Mouse (Mus musculus): Measurements from ENCODE around the gene Tas2r105.

Tas2r105 gene

GRCm38 (mm10) chr6:131687395-131687794 lies at the start of gene Tas2r105:
TSS of gene Tas2r105 (minus strand) at chr6:131687495.
- in situ Hi-C loops (cut with MboI, MseI): no loop called here

- in situ Hi-C loops (cut with MboI, MseI): no loop called here
Observed at GRCm38 (mm10) chr6:131712803-131713202, 25.5 kb upstream of the Tas2r105 start.

- in situ Hi-C loops (cut with MboI, MseI): no loop called here
Observed at GRCm38 (mm10) chr6:131689963-131690362, 2.7 kb upstream of the Tas2r105 start, which contains the start of gene Tas2r114. TSS of gene Tas2r114 (minus strand) at chr6:131690063.

- in situ Hi-C loops (cut with MboI, MseI): no loop called here
Observed at GRCm38 (mm10) chr6:131685644-131686043, 1.7 kb downstream of the Tas2r105 start, which contains the start of gene Tas2r104. TSS of gene Tas2r104 (minus strand) at chr6:131685744.

- in situ Hi-C loops (cut with MboI, MseI): no loop called here
Observed at GRCm38 (mm10) chr6:131678786-131679185, 8.5 kb downstream of the Tas2r105 start, which contains the start of gene Tas2r106. TSS of gene Tas2r106 (minus strand) at chr6:131678886.

- in situ Hi-C loops (cut with MboI, MseI): no loop called here
Observed at GRCm38 (mm10) chr6:131660049-131660448, 27.2 kb downstream of the Tas2r105 start, which contains the start of gene Tas2r107. TSS of gene Tas2r107 (minus strand) at chr6:131660149.
